Mouse (Mus musculus) forebrain, embryonic 11.5 days (tissue): ENCODE results near the gene March1. TPM values are rescaled to one million over a fixed set of nuclear protein-coding genes. Genes with fewer than 3 reads are reported as not detected.

Experiments
- ATAC-seq: fragments of 200-750 bp; cut with Nextera tagmentation; replicated peaks from 2 replicates; pipeline ENCODE4 v1.8.0; 2017; ENCODE audit warnings: moderate TSS enrichment; ENCODE audit not compliant: low FRiP score
- DNase-seq: peaks from one replicate; pipeline ENCODE4 v3.0.0-alpha.2; 2017; ENCODE audit warnings: low spot score
- H3K27ac ChIP-seq: fragments of 300-500 bp; sonication (generic); 2 replicates; pipeline ENCODE4 v1.5.1; 2014; ENCODE audit warnings: low read depth, low read length
- H3K27me3 ChIP-seq: fragments of 300-500 bp; sonication (generic); 2 replicates; pipeline ENCODE4 v1.6.1; 2014; ENCODE audit warnings: mild to moderate bottlenecking, low read length, mixed read lengths; ENCODE audit not compliant: control insufficient read depth, insufficient read depth
- H3K36me3 ChIP-seq: fragments of 300-500 bp; sonication (generic); 2 replicates; pipeline ENCODE4 v1.6.1; 2014; ENCODE audit warnings: mild to moderate bottlenecking, low read length, moderate library complexity, mixed read lengths; ENCODE audit not compliant: control insufficient read depth, insufficient read depth
- H3K4me1 ChIP-seq: fragments of 300-500 bp; sonication (generic); replicated peaks from 2 replicates; pipeline ENCODE4 v1.6.1; 2014; ENCODE audit warnings: low read length, mixed read lengths; ENCODE audit not compliant: control insufficient read depth, insufficient read depth
- H3K4me2 ChIP-seq: fragments of 300-500 bp; sonication (generic); 2 replicates; pipeline ENCODE4 v1.6.1; 2014; ENCODE audit warnings: low read depth, mild to moderate bottlenecking, low read length, moderate library complexity, mixed read lengths; ENCODE audit not compliant: severe bottlenecking
- H3K4me3 ChIP-seq: fragments of 300-500 bp; sonication (generic); 2 replicates; pipeline ENCODE4 v1.5.1; 2014; ENCODE audit warnings: low read depth, low read length
- H3K9ac ChIP-seq: fragments of 300-500 bp; sonication (generic); 2 replicates; pipeline ENCODE4 v1.6.1; 2014; ENCODE audit warnings: low read length
- H3K9me3 ChIP-seq: fragments of 300-500 bp; sonication (generic); 2 replicates; pipeline ENCODE4 v1.6.1; 2016; ENCODE audit warnings: low read length, mixed read lengths; ENCODE audit not compliant: control insufficient read depth
- WGBS: fragments of 180-500 bp; shearing (Covaris S2); extraction: QIAGEN DNeasy Blood & Tissue Kit; methylation state at CpG from one replicate; pipeline ENCODE4 v1.1.7; 2014; 5-methylcytosine and 5-hydroxymethylcytosine counted together
- polyA plus RNA-seq: library from polyadenylated mRNA; unstranded; fragments of >200 nt; fragmentation: Nextera tagmentation; extraction: Ambion mirVana; gene quantifications from 2 replicates; pipeline ENCODE4 v1.2.1, GENCODE M21; 2014

March1 gene
- polyA plus RNA-seq, 1 experiment from 2014 or later, result 2.8 TPM

- Histone ChIP-seq H3K4me3 (no peak overlapping the region), H3K9me3 (no peaks in the 10 kb centered on the region), H3K4me1 (no peaks in the 10 kb centered on the region), H3K4me2 (no peak overlapping the region), H3K9ac (no peak overlapping the region), H3K27ac (no peak overlapping the region), H3K27me3 (no peaks in the 10 kb centered on the region), H3K36me3 (no peaks in the 10 kb centered on the region)
- ATAC-seq (no peak), DNase-seq (no peak)
- 84% methylated on average over 1 of the region's 1 CpGs for WGBS
Observed at GRCm38 (mm10) chr8:66098148-66098547, 480.4 kb downstream of the March1 start.

GRCm38 (mm10) chr8:66119294-66119693, 501.6 kb downstream of the March1 start:
- Histone ChIP-seq H3K4me3 (no peak overlapping the region), H3K36me3 (no peaks in the 10 kb centered on the region), H3K27me3 (no peaks in the 10 kb centered on the region), H3K4me2 (no peak overlapping the region), H3K9me3 (no peaks in the 10 kb centered on the region), H3K9ac (no peak overlapping the region), H3K4me1 (no peaks in the 10 kb centered on the region), H3K27ac (no peak overlapping the region)
- DNase-seq, result no peak
- ATAC-seq, result no peak
- 71% methylated on average over 2 of the region's 2 CpGs for WGBS

GRCm38 (mm10) chr8:66159648-66160047, 541.9 kb downstream of the March1 start:
- no peak overlapping the region for H3K9ac ChIP-seq
- no peak for ATAC-seq
- no peaks in the 10 kb centered on the region for H3K36me3 ChIP-seq

GRCm38 (mm10) chr8:66166835-66167234, 549.1 kb downstream of the March1 start:
- no peaks in the 10 kb centered on the region for H3K4me1 ChIP-seq
- H3K4me2 ChIP-seq, result no peak overlapping the region
- H3K4me3 ChIP-seq, result no peak overlapping the region
- H3K27ac ChIP-seq, result no peak overlapping the region
- H3K9me3 ChIP-seq, result no peaks in the 10 kb centered on the region
- DNase-seq (no peak), ATAC-seq (no peak)
- no peak overlapping the region for H3K9ac ChIP-seq
- H3K36me3 ChIP-seq, result no peaks in the 10 kb centered on the region
- WGBS, result 85% methylated on average over 1 of the region's 1 CpGs
- H3K27me3 ChIP-seq, result no peaks in the 10 kb centered on the region

More at GRCm38 (mm10) chr8:66159648-66160047, 541.9 kb downstream of the March1 start:
- Histone ChIP-seq H3K4me2 (no peak overlapping the region), H3K27me3 (no peaks in the 10 kb centered on the region), H3K27ac (no peak overlapping the region), H3K4me3 (no peak overlapping the region), H3K9me3 (no peaks in the 10 kb centered on the region), H3K4me1 (no peaks in the 10 kb centered on the region)
- no peak for DNase-seq
- WGBS, result 83% methylated on average over 1 of the region's 1 CpGs

GRCm38 (mm10) chr8:66167405-66168173, 549.9 kb downstream of the March1 start:
- DNase-seq (no peak), ATAC-seq (no peak)
- H3K27ac ChIP-seq, result no peak overlapping the region
- no peaks in the 10 kb centered on the region for H3K4me1 ChIP-seq
- no peak overlapping the region for H3K9ac ChIP-seq
- H3K4me3 ChIP-seq, result no peak overlapping the region
- no peaks in the 10 kb centered on the region for H3K9me3 ChIP-seq
- H3K36me3 ChIP-seq, result no peaks in the 10 kb centered on the region
- no peaks in the 10 kb centered on the region for H3K27me3 ChIP-seq
- H3K4me2 ChIP-seq, result no peak overlapping the region
- 77% methylated on average over 2 of the region's 2 CpGs for WGBS

GRCm38 (mm10) chr8:66179336-66179735, 561.6 kb downstream of the March1 start:
- no peaks in the 10 kb centered on the region for H3K36me3 ChIP-seq
- H3K27me3 ChIP-seq, result no peaks in the 10 kb centered on the region
- no peaks in the 10 kb centered on the region for H3K9me3 ChIP-seq
- H3K27ac ChIP-seq, result no peak overlapping the region
- H3K4me1 ChIP-seq, result no peaks in the 10 kb centered on the region
- no peak overlapping the region for H3K4me3 ChIP-seq
- H3K9ac ChIP-seq, result no peak overlapping the region
- DNase-seq (no peak), ATAC-seq (no peak)
- WGBS, result 85% methylated on average over 1 of the region's 1 CpGs
- no peak overlapping the region for H3K4me2 ChIP-seq

GRCm38 (mm10) chr8:66181265-66181664, 563.6 kb downstream of the March1 start:
- WGBS, result 87% methylated on average over 4 of the region's 4 CpGs
- no peak overlapping the region for H3K4me3 ChIP-seq
- no peaks in the 10 kb centered on the region for H3K4me1 ChIP-seq
- DNase-seq, result no peak
- H3K27ac ChIP-seq, result no peak overlapping the region
- H3K9me3 ChIP-seq, result no peaks in the 10 kb centered on the region
- no peaks in the 10 kb centered on the region for H3K36me3 ChIP-seq
- no peak overlapping the region for H3K9ac ChIP-seq
- H3K27me3 ChIP-seq, result no peaks in the 10 kb centered on the region
- no peak overlapping the region for H3K4me2 ChIP-seq
- no peak for ATAC-seq

GRCm38 (mm10) chr8:66182257-66182656, 564.6 kb downstream of the March1 start:
- DNase-seq (no peak), ATAC-seq (no peak)
- 82% methylated on average over 3 of the region's 3 CpGs for WGBS
- no peaks in the 10 kb centered on the region for H3K4me1 ChIP-seq
- H3K9ac ChIP-seq, result no peak overlapping the region
- H3K9me3 ChIP-seq, result no peaks in the 10 kb centered on the region
- H3K4me3 ChIP-seq, result no peak overlapping the region
- H3K27me3 ChIP-seq, result no peaks in the 10 kb centered on the region
- H3K36me3 ChIP-seq, result no peaks in the 10 kb centered on the region
- no peak overlapping the region for H3K27ac ChIP-seq
- no peak overlapping the region for H3K4me2 ChIP-seq

- no peak overlapping the region for H3K9ac ChIP-seq
- ATAC-seq (no peak), DNase-seq (no peak)
- no peaks in the 10 kb centered on the region for H3K36me3 ChIP-seq
- H3K4me2 ChIP-seq, result no peak overlapping the region
- H3K4me3 ChIP-seq, result no peak overlapping the region
- 73% methylated on average over 2 of the region's 2 CpGs for WGBS
- no peaks in the 10 kb centered on the region for H3K27me3 ChIP-seq
- H3K27ac ChIP-seq, result no peak overlapping the region
- H3K4me1 ChIP-seq, result no peaks in the 10 kb centered on the region
- H3K9me3 ChIP-seq, result no peaks in the 10 kb centered on the region
Observed at GRCm38 (mm10) chr8:66183454-66183853, 565.8 kb downstream of the March1 start.
